Mouse (Mus musculus) embryonic facial prominence, embryonic 13.5 days (tissue): ENCODE data around the gene Olfr149. TPM values are rescaled to one million over a fixed set of nuclear protein-coding genes. Genes with fewer than 3 reads are reported as not detected.

Experiments
- ATAC-seq: fragments of 200-750 bp; cut with Nextera tagmentation; 2 replicates; pipeline ENCODE4 v1.8.0; 2017; ENCODE audit warnings: low read depth; ENCODE audit not compliant: insufficient number of reproducible peaks, insufficient read depth, low FRiP score, low TSS enrichment
- H3K27ac ChIP-seq: fragments of 300-500 bp; sonication (generic); 2 replicates; pipeline ENCODE4 v1.5.1; 2015; ENCODE audit warnings: moderate library complexity, mild to moderate bottlenecking, inconsistent platforms
- H3K27me3 ChIP-seq: fragments of 300-500 bp; sonication (generic); 2 replicates; pipeline ENCODE4 v1.6.1; 2015; ENCODE audit warnings: mild to moderate bottlenecking, inconsistent platforms
- H3K36me3 ChIP-seq: fragments of 300-500 bp; sonication (generic); 2 replicates; pipeline ENCODE4 v1.6.1; 2015; ENCODE audit warnings: mild to moderate bottlenecking, inconsistent platforms
- H3K4me1 ChIP-seq: fragments of 300-500 bp; sonication (generic); 2 replicates; pipeline ENCODE4 v1.6.1; 2015; ENCODE audit warnings: inconsistent platforms
- H3K4me2 ChIP-seq: fragments of 300-500 bp; sonication (generic); 2 replicates; pipeline ENCODE4 v1.6.1; 2015; ENCODE audit warnings: moderate library complexity, mild to moderate bottlenecking, inconsistent platforms
- H3K4me3 ChIP-seq: fragments of 300-500 bp; sonication (generic); 2 replicates; pipeline ENCODE4 v1.5.1; 2015; ENCODE audit warnings: mild to moderate bottlenecking, inconsistent platforms
- H3K9ac ChIP-seq: fragments of 300-500 bp; sonication (generic); 2 replicates; pipeline ENCODE4 v1.6.1; 2015; ENCODE audit warnings: mild to moderate bottlenecking, inconsistent platforms
- H3K9me3 ChIP-seq: fragments of 300-500 bp; sonication (generic); 2 replicates; pipeline ENCODE4 v1.6.1; 2016; ENCODE audit warnings: inconsistent platforms
- WGBS: fragments of 180-500 bp; shearing (Covaris S2); methylation state at CpG from one replicate; pipeline ENCODE4 v1.1.7; 2015; ENCODE audit warnings: mixed read lengths; 5-methylcytosine and 5-hydroxymethylcytosine counted together
- polyA plus RNA-seq: library from polyadenylated mRNA; unstranded; fragments of >200 nt; fragmentation: Nextera tagmentation; extraction: Ambion mirVana; gene quantifications from 2 replicates; pipeline ENCODE4 v1.2.1, GENCODE M21; 2015

Gene Olfr149
- polyA plus RNA-seq, 1 experiment from 2014 or later: not detected

DNA sequence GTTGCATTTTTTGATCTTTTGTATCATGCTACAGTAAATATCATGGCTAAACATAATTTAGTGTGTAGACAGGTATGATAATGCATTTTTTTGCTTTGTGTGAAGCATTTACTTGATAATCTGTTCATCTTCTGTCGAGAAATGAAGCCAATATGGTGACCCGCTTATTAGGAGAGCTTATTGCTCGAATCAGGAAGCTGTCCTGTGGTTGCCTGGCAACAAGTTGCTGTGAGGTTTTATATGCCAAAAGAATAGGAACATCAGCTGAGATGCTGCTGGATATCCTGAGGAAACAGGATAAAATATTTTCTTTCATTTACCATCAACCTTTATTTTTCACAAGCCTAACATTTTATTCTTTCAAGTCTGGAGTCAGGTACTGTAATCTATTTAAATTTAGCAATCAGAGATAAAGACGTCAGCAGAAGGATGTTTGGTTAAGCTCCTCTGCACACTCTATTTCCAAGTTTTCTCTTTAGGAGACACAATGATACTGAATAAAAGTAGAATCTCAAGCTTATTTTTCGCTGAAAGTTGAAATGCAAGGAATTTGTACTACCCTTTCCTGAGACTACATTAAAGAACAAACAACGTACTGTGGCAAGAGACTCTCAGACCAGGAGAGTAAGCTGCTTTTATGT lies 52.0 kb downstream of the Olfr149 start:
- Histone ChIP-seq H3K4me1 (no peaks in the 10 kb centered on the region), H3K4me3 (no peak overlapping the region), H3K4me2 (no peak overlapping the region), H3K9ac (no peak overlapping the region), H3K27me3 (no peaks in the 10 kb centered on the region), H3K27ac (no peak overlapping the region), H3K36me3 (no peaks in the 10 kb centered on the region), H3K9me3 (no peaks in the 10 kb centered on the region)
- no peak for ATAC-seq
- 67% methylated on average over 6 of the region's 6 CpGs for whole genome bisulfite sequencing

Other genes with a start within 250 kb of the Olfr149 start
- not detected in 2 replicates for gene Olfr955, start 235.2 kb downstream of the Olfr149 start, polyA plus RNA-seq
- not detected in 2 replicates for gene Olfr44, start 213.1 kb downstream of the Olfr149 start, polyA plus RNA-seq
- 0.39 TPM in 1 of 2 replicates, not detected in the other for gene Olfr957, start 191.3 kb downstream of the Olfr149 start, polyA plus RNA-seq
- not detected in 2 replicates for gene Olfr958, start 153.1 kb downstream of the Olfr149 start, polyA plus RNA-seq
- 0.06 TPM in 1 of 2 replicates, not detected in the other for gene Olfr959, start 131.5 kb downstream of the Olfr149 start, polyA plus RNA-seq
- gene AW551984, start 102.7 kb downstream of the Olfr149 start, polyA plus RNA-seq: 50.9 and 54.9 TPM in 2 replicates
- gene Olfr148, start 96.5 kb downstream of the Olfr149 start, polyA plus RNA-seq: not detected in 2 replicates
- not detected in 2 replicates for gene Olfr960, start 85.7 kb downstream of the Olfr149 start, polyA plus RNA-seq
- not detected in 2 replicates for gene Olfr961, start 62.0 kb downstream of the Olfr149 start, polyA plus RNA-seq
- gene Olfr963, start 39.9 kb downstream of the Olfr149 start, polyA plus RNA-seq: not detected in 2 replicates
- gene Olfr965, start 4.2 kb upstream of the Olfr149 start, polyA plus RNA-seq: not detected in 2 replicates
- gene Olfr150, start 23.9 kb upstream of the Olfr149 start, polyA plus RNA-seq: not detected in 2 replicates
- gene Olfr967, start 39.1 kb upstream of the Olfr149 start, polyA plus RNA-seq: not detected in 2 replicates
- gene Olfr968, start 76.1 kb upstream of the Olfr149 start, polyA plus RNA-seq: not detected in 2 replicates
- gene Olfr969, start 83.8 kb upstream of the Olfr149 start, polyA plus RNA-seq: not detected in 2 replicates
- gene Olfr970, start 101.7 kb upstream of the Olfr149 start, polyA plus RNA-seq: not detected in 2 replicates
- not detected in 2 replicates for gene Olfr971, start 129.8 kb upstream of the Olfr149 start, polyA plus RNA-seq
- gene Olfr972, start 159.3 kb upstream of the Olfr149 start, polyA plus RNA-seq: not detected in 2 replicates
- not detected in 2 replicates for gene Olfr229, start 200.2 kb upstream of the Olfr149 start, polyA plus RNA-seq
- gene Olfr974, start 230.4 kb upstream of the Olfr149 start, polyA plus RNA-seq: 0.25 TPM in 1 of 2 replicates, not detected in the other
- gene Olfr975, start 244.9 kb upstream of the Olfr149 start, polyA plus RNA-seq: not detected in 2 replicates